Mouse (Mus musculus): ENCODE results near the gene Coa3. TPM values are rescaled to one million over a fixed set of nuclear protein-coding genes. Genes with fewer than 3 reads are reported as not detected.
A peak's percentile ranks its signal among the peaks of the same experiment; 100 is the strongest.

Gene Coa3
- total and polyA plus RNA-seq, 2 experiments = 74.7 to 289 TPM

DNA sequence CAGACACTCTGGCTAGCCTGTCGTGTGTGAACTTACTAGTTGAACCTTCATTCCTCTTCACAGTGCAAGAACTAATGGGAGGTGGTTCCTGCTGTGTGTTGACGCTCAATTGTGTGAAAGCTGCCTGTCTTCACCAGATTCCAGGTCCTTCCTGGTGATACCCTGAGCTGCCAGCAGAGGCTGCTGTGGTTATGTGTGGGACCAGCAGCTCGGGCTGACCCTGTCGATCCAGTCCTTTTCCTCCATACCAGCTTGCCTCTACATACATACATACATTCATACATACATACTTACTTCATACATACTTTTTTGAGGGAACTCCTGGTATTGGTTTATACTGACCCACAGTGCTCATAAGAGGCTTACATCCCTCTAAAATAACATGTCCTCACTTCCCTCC is 44.7 kb upstream of the Coa3 start:
- no peak overlapping the region for H3K27ac ChIP-seq (replicated peaks; ENCODE audit: insufficient read depth, low read depth, low read length)
- H3K4me1 ChIP-seq (ENCODE audit: control insufficient read depth, insufficient read depth, low read length) = peaks cover 2% of the 10 kb centered on the region; the same call in 1 of the 2 replicates
- no peak overlapping the region for H3K4me3 ChIP-seq (ENCODE audit: insufficient read depth, low read depth, low read length)
- TF ChIP-seq CTCF (IDR thresholded peaks at IDR 0.05; ENCODE audit: low read depth, low read length) (peak; percentile 99), POLR2A (IDR thresholded peaks at IDR 0.05; ENCODE audit: extremely low read depth, insufficient read depth, low read length) (no peak)
- 10% methylated on average over 4 of the region's 4 CpGs for WGBS
- peak; percentile 61 for DNase-seq (ENCODE audit: extremely low read depth, low read depth, low spot score)
- H3K79me2 ChIP-seq (ENCODE audit: control insufficient read depth, insufficient read depth, low read length) = no peaks in the 10 kb centered on the region
- H3K27me3 ChIP-seq (ENCODE audit: control insufficient read depth, insufficient read depth, low read length) = no peaks in the 10 kb centered on the region
- H3K9ac ChIP-seq (ENCODE audit: low read depth, low read length) = no peak overlapping the region
- peaks cover 37% of the 10 kb centered on the region for H3K36me3 ChIP-seq (ENCODE audit: control insufficient read depth, insufficient read depth, low read length)

DNA sequence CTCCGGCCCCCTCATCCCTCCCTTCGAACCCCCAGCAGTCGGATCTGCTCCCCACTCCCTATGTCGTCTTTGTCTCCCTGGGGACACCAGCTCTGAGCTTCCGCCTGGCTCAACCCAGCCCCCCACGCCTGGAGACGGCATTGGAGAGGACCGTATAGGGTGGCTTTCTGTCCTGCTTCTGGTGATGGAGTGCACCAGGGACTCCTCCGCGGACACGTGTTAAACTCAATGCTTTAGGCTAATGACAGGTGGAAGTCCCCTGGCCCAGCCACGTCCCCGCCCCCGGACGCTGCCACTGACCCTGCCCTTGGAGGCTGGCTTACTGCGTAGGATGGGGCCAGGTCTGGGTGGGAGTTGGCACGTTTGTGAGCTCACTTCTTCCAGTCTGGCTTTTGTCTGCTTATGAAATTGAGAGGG is 37.6 kb upstream of the Coa3 start:
- peak overlapping the region; percentile 83 for H3K9ac ChIP-seq (ENCODE audit: low read depth, low read length)
- peaks cover 29% of the 10 kb centered on the region for H3K36me3 ChIP-seq (ENCODE audit: control insufficient read depth, insufficient read depth, low read length)
- peak; percentile 10 for DNase-seq (ENCODE audit: extremely low read depth, low read depth, low spot score)
- peaks cover 10% of the 10 kb centered on the region for H3K79me2 ChIP-seq (ENCODE audit: control insufficient read depth, insufficient read depth, low read length)
- TF ChIP-seq CTCF (IDR thresholded peaks at IDR 0.05; ENCODE audit: low read depth, low read length) (no peak), POLR2A (IDR thresholded peaks at IDR 0.05; ENCODE audit: extremely low read depth, insufficient read depth, low read length) (no peak)
- H3K4me3 ChIP-seq (ENCODE audit: insufficient read depth, low read depth, low read length) = peak overlapping the region; percentile 84
- H3K27me3 ChIP-seq (ENCODE audit: control insufficient read depth, insufficient read depth, low read length) = no peaks in the 10 kb centered on the region
- 0 out of 2 replicates have a peak, but pooled peaks cover 1% of the 10 kb centered on the region for H3K4me1 ChIP-seq (ENCODE audit: control insufficient read depth, insufficient read depth, low read length)
- under 1% methylated on average over 17 of the region's 17 CpGs for WGBS
- H3K27ac ChIP-seq (replicated peaks; ENCODE audit: insufficient read depth, low read depth, low read length) = peak overlapping the region; percentile 26

DNA sequence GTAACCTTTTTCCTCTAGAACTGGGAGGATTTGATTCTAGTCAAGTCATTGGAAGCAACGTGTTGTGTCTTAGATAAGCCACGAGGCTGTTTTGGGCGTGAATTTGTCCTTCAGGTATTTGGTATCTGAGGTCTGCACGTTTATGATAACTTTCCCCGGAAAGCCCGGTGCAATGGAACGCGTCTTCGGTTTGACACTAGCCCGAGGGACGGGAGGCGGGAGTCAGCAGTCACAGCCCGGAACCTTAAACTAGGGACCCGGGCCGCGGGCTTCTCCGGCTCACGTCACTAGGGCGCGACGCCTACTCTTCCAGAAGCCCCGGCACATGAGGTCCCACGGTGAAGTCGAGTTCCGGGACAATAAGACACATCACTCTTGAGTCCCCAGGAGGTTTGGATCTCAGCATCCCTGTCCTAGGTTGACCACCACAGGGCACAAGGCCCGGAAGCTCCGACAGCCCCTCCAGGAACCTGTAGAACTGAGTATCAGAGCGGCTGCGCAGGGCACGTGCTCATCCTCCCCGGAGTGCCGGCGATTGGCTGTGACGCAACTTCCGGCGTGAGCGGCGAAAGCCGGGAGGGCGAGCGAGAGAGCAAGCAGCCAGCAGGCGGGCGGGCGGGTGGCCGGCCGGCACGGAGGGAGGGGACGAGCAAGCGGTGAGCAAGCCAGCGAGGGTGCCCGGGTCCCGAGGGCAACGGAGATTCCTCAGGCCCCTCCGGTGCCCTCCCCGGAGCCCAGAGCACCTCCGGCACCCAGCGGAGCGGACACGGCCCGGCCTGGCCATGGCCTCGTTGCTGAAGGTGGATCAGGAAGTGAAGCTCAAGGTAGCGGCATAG is 37.0 kb upstream of the Coa3 start, which contains the start of gene Psme3:
TSS of gene Psme3 (plus strand) at position 549 of the 836 bp plus-strand sequence.
- Histone ChIP-seq H3K4me1 (ENCODE audit: control insufficient read depth, insufficient read depth, low read length) (0 out of 2 replicates have a peak, but pooled peaks cover 1% of the 10 kb centered on the region), H3K4me3 (ENCODE audit: insufficient read depth, low read depth, low read length) (peak within 1 kb of the TSS; percentile 84), H3K27ac (replicated peaks; ENCODE audit: insufficient read depth, low read depth, low read length) (peak within 1 kb of the TSS; percentile 66), H3K36me3 (ENCODE audit: control insufficient read depth, insufficient read depth, low read length) (peaks cover 23% of the 10 kb centered on the region), H3K79me2 (ENCODE audit: control insufficient read depth, insufficient read depth, low read length) (peaks cover 10% of the 10 kb centered on the region), H3K27me3 (ENCODE audit: control insufficient read depth, insufficient read depth, low read length) (no peaks in the 10 kb centered on the region), H3K9ac (ENCODE audit: low read depth, low read length) (peak within 1 kb of the TSS; percentile 83)
- DNase-seq (ENCODE audit: extremely low read depth, low read depth, low spot score) = peak; percentile 77
- WGBS = under 1% methylated on average over 61 of the region's 62 CpGs
- no peak for TF ChIP-seq CTCF (IDR thresholded peaks at IDR 0.05; ENCODE audit: low read depth, low read length)
- peak; percentile 64; the same call in 1 of the 2 replicates for TF ChIP-seq POLR2A (IDR thresholded peaks at IDR 0.05; ENCODE audit: extremely low read depth, insufficient read depth, low read length)

DNA sequence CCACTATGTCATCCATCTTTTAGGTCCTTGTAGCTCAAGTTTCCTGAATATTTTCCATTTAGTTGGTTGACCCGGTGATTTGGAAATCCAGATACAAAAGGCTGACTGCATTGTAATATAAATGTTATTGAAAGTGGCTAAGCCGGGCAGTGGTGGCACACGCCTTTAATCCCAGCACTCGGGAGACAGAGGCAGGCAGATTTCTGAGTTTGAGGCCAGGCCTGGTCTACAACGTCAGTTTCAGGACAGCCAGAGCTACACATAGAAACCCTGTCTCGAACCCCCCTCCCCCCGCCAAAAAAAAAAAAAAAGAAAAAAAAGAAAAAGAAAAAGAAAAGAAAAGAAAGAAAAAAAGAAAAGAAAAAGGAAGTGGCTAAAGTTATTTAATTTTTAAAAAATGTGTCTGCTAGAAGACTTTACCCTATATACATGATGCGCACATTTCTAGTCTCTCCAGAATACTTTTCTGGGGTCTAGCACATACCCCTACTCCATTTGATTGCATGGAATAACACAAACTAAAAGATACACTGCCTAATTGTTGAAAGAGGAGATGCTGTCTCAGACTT is 36.3 kb upstream of the Coa3 start:
- TF ChIP-seq POLR2A (IDR thresholded peaks at IDR 0.05; ENCODE audit: extremely low read depth, insufficient read depth, low read length) (no peak), CTCF (IDR thresholded peaks at IDR 0.05; ENCODE audit: low read depth, low read length) (no peak)
- DNase-seq (ENCODE audit: extremely low read depth, low read depth, low spot score) = no peak
- WGBS = 85% methylated on average over 8 of the region's 8 CpGs
- Histone ChIP-seq H3K27ac (replicated peaks; ENCODE audit: insufficient read depth, low read depth, low read length) (peak overlapping the region; percentile 66; the same call in 1 of the 2 replicates), H3K79me2 (ENCODE audit: control insufficient read depth, insufficient read depth, low read length) (peaks cover 10% of the 10 kb centered on the region), H3K4me1 (ENCODE audit: control insufficient read depth, insufficient read depth, low read length) (0 out of 2 replicates have a peak, but pooled peaks cover 1% of the 10 kb centered on the region), H3K9ac (ENCODE audit: low read depth, low read length) (no peak overlapping the region), H3K36me3 (ENCODE audit: control insufficient read depth, insufficient read depth, low read length) (peaks cover 16% of the 10 kb centered on the region), H3K27me3 (ENCODE audit: control insufficient read depth, insufficient read depth, low read length) (no peaks in the 10 kb centered on the region), H3K4me3 (ENCODE audit: insufficient read depth, low read depth, low read length) (peak overlapping the region; percentile 84; the same call in 1 of the 2 replicates)

DNA sequence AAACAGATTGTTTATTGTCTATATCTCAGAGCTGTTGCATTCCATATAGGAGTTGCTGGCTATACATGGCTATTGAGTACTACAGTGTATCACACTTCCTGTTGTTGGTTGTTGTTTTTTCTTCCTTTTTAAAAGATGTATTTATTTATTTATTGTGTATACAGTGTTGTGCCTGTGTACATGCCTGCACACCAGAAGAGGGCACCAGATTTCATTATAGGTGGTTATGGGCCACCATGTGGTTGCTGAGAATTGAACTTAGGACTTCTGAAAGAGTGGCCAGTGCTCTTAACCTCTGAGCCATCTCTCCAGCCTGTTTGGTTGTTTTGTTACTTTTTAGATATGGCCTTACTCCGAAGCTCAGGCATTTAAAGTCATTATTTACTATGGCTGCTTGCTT is 35.7 kb upstream of the Coa3 start:
- Histone ChIP-seq H3K79me2 (ENCODE audit: control insufficient read depth, insufficient read depth, low read length) (peaks cover 10% of the 10 kb centered on the region), H3K27ac (replicated peaks; ENCODE audit: insufficient read depth, low read depth, low read length) (no peak overlapping the region), H3K36me3 (ENCODE audit: control insufficient read depth, insufficient read depth, low read length) (peaks cover 10% of the 10 kb centered on the region), H3K9ac (ENCODE audit: low read depth, low read length) (no peak overlapping the region), H3K27me3 (ENCODE audit: control insufficient read depth, insufficient read depth, low read length) (no peaks in the 10 kb centered on the region), H3K4me3 (ENCODE audit: insufficient read depth, low read depth, low read length) (no peak overlapping the region), H3K4me1 (ENCODE audit: control insufficient read depth, insufficient read depth, low read length) (0 out of 2 replicates have a peak, but pooled peaks cover 1% of the 10 kb centered on the region)
- peak; percentile 16 for DNase-seq (ENCODE audit: extremely low read depth, low read depth, low spot score)
- WGBS = 97% methylated on average over 1 of the region's 1 CpGs
- no peak for TF ChIP-seq POLR2A (IDR thresholded peaks at IDR 0.05; ENCODE audit: extremely low read depth, insufficient read depth, low read length)
